Mouse (Mus musculus) ES-E14 (cell line): ENCODE results near the gene Npepps. TPM values are rescaled to one million over a fixed set of nuclear protein-coding genes. Genes with fewer than 3 reads are reported as not detected.

Source experiments
- DNase-seq: peaks from one replicate; pipeline ENCODE4 v3.0.0-alpha.2; 2013; ENCODE audit warnings: low read depth, low spot score
- H3K27ac ChIP-seq: 2 replicates; pipeline ENCODE4 v1.5.1; 2012; ENCODE audit warnings: low read depth, mild to moderate bottlenecking, low read length, moderate library complexity, mixed read lengths; ENCODE audit not compliant: poor library complexity, insufficient read depth, severe bottlenecking
- H3K36me3 ChIP-seq: 2 replicates; pipeline ENCODE4 v1.6.1; 2012; ENCODE audit warnings: mild to moderate bottlenecking, low read length, moderate library complexity, mixed read lengths; ENCODE audit not compliant: control insufficient read depth, poor library complexity, insufficient read depth, severe bottlenecking
- H3K4me1 ChIP-seq, 2 experiments: fragments of 150-350 bp in 1 of 2; sonication (generic) in 1 of 2; 2 replicates each; pipeline ENCODE4 v1.6.1; 2012; ENCODE audit warnings: low read length in 2 of 2, mild to moderate bottlenecking in 1 of 2, mixed read lengths in 1 of 2; ENCODE audit not compliant: control insufficient read depth in 2 of 2, insufficient read depth in 2 of 2, poor library complexity in 1 of 2
- H3K4me3 ChIP-seq, 2 experiments: fragments of 150-350 bp in 1 of 2; sonication (generic) in 1 of 2; 2 replicates each; pipeline ENCODE4 v1.5.1; 2012; ENCODE audit warnings: low read length in 2 of 2, low read depth in 1 of 2, mild to moderate bottlenecking in 1 of 2, mixed read lengths in 1 of 2; ENCODE audit not compliant: insufficient read depth in 1 of 2, poor library complexity in 1 of 2, severe bottlenecking in 1 of 2
- H3K9ac ChIP-seq: 2 replicates; pipeline ENCODE4 v1.6.1; 2012; ENCODE audit warnings: low read depth, mild to moderate bottlenecking, low read length, mixed read lengths; ENCODE audit not compliant: poor library complexity, insufficient read depth, severe bottlenecking
- H3K9me3 ChIP-seq: fragments of 150-350 bp; sonication (generic); 2 replicates; pipeline ENCODE4 v1.6.1; 2012; ENCODE audit warnings: low read depth, mild to moderate bottlenecking, low read length; ENCODE audit not compliant: control insufficient read depth, insufficient read depth
- CHD2 ChIP-seq: IDR thresholded peaks from 2 replicates; pipeline ENCODE4 v1.6.1; 2014; ENCODE audit warnings: mild to moderate bottlenecking, low read depth, low read length, inconsistent platforms
- HCFC1 ChIP-seq: IDR thresholded peaks from 2 replicates; pipeline ENCODE4 v1.6.1; 2012; ENCODE audit warnings: low read length, inconsistent platforms, borderline replicate concordance; ENCODE audit not compliant: insufficient read depth
- MAFK ChIP-seq: IDR thresholded peaks from 2 replicates; pipeline ENCODE4 v1.6.1; 2014; ENCODE audit warnings: mild to moderate bottlenecking, low read depth, low read length, inconsistent platforms; ENCODE audit not compliant: insufficient read depth
- ZC3H11A ChIP-seq: IDR thresholded peaks from 2 replicates; pipeline ENCODE4 v1.6.1; 2012; ENCODE audit warnings: low read depth, mild to moderate bottlenecking, inconsistent platforms, low read length, borderline replicate concordance
- ZNF384 ChIP-seq: IDR thresholded peaks from 2 replicates; pipeline ENCODE4 v1.6.1; 2012; ENCODE audit warnings: low read depth, low read length, inconsistent platforms
- in situ Hi-C, 2 experiments: fragments of 600-800 bp; cut with MboI; formaldehyde crosslinking; loops; one replicate each; pipeline ENCODE4 v1.15.1; 2025; ENCODE audit warnings: low sequenced_read_pairs in 2 of 2, inconsistent platforms in 1 of 2; ENCODE audit not compliant: unreplicated experiment in 2 of 2
- total RNA-seq: library from RNA; depleted of rRNA; stranded (reverse); fragments of 300-350 nt; gene quantifications from 2 replicates; pipeline ENCODE4 v1.2.3, GENCODE M21; 2012

Npepps gene
- total RNA-seq, 1 experiment: 86.1 TPM

- DNase-seq: no peak
- no peak overlapping the region for H3K4me3 ChIP-seq
- in situ Hi-C loops: no loop called here
- TF ChIP-seq MAFK (no peak), HCFC1 (no peak), ZNF384 (no peak), ZC3H11A (no peak), CHD2 (no peak)
- no peaks in the 10 kb centered on the region for H3K9me3 ChIP-seq
- peaks cover 31% of the 10 kb centered on the region for H3K36me3 ChIP-seq
- no peak overlapping the region for H3K9ac ChIP-seq
- H3K27ac ChIP-seq: no peak overlapping the region
- peaks cover 0 to 11% of the 10 kb centered on the region in 2 experiments; a peak in 2 of 4 replicates for H3K4me1 ChIP-seq
Measured at GRCm38 (mm10) chr11:97220211-97220610, 60.2 kb downstream of the Npepps start.

- H3K36me3 ChIP-seq: peaks cover 38% of the 10 kb centered on the region
Measured at GRCm38 (mm10) chr11:97214411-97214810, 66.0 kb downstream of the Npepps start.

GRCm38 (mm10) chr11:97210728-97211400, 69.6 kb downstream of the Npepps start:
- in situ Hi-C loops: no loop called here
- TF ChIP-seq HCFC1: no peak
- no peak for TF ChIP-seq ZC3H11A
- no peak for TF ChIP-seq ZNF384
- no peak for TF ChIP-seq MAFK
- TF ChIP-seq CHD2: no peak

More at GRCm38 (mm10) chr11:97214411-97214810, 66.0 kb downstream of the Npepps start:
- TF ChIP-seq HCFC1 (no peak), ZNF384 (no peak), CHD2 (no peak), MAFK (no peak), ZC3H11A (no peak)
- Histone ChIP-seq H3K9ac (no peak overlapping the region), H3K27ac (no peak overlapping the region), H3K9me3 (no peaks in the 10 kb centered on the region), H3K4me3 (no peak overlapping the region), H3K4me1 (peaks cover 0 to 4% of the 10 kb centered on the region in 2 experiments; a peak in 1 of 4 replicates)
- no peak for DNase-seq
- in situ Hi-C loops: no loop called here

GRCm38 (mm10) chr11:97207011-97207422, 73.4 kb downstream of the Npepps start:
- Histone ChIP-seq H3K4me1 (peaks cover 2 to 12% of the 10 kb centered on the region in 2 experiments; a peak in 3 of 4 replicates), H3K4me3 (no peak overlapping the region), H3K36me3 (peaks cover 18% of the 10 kb centered on the region), H3K9ac (no peak overlapping the region), H3K9me3 (no peaks in the 10 kb centered on the region), H3K27ac (peak overlapping the region; percentile 23)
- no peak for DNase-seq
- in situ Hi-C loops: no loop called here
- TF ChIP-seq MAFK: 0 out of 2 replicates have a peak, but pooled peaks have one; percentile 46
- TF ChIP-seq CHD2: no peak
- TF ChIP-seq HCFC1: no peak

More at GRCm38 (mm10) chr11:97210728-97211400, 69.6 kb downstream of the Npepps start:
- Histone ChIP-seq H3K36me3 (peaks cover 37% of the 10 kb centered on the region), H3K4me3 (no peak overlapping the region), H3K9me3 (no peaks in the 10 kb centered on the region), H3K27ac (no peak overlapping the region), H3K9ac (no peak overlapping the region), H3K4me1 (peaks cover 2 to 14% of the 10 kb centered on the region in 2 experiments; a peak in 3 of 4 replicates)
- no peak for DNase-seq
